In the genomic region with DNA sequence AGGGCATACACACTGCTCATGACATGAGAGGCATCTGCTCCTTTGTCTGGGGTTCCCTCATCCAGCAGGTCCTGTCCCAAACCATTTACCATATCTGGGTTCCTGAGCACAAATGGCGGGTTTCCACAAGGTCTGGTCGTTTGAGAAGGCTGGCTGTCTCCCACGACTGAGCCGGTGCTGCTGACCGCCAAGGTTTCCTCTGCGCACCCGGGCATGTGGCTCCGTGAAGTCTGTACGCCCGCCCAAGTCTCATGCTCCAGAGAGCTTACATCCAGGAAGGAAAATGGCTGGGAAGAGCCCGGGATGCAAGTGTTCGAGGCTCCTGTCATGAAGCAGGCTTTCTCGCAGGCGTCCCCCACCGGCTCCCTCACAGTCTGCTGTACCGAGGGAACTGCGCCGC, we compare ENCODE assay signal across 7 mouse cellular contexts. TPM values are rescaled to one million over a fixed set of nuclear protein-coding genes. Genes with fewer than 3 reads are reported as not detected.
A peak's percentile ranks its signal among the peaks of the same experiment; 100 is the strongest.
DNase-seq lines count a peak whose midpoint lies in the region; ATAC-seq and TF ChIP-seq lines count a peak whose summit lies in the region.

No protein-coding gene starts in this region.

- no peak overlapping the region for H3K9ac ChIP-seq in midbrain, embryonic 16.5 days (ENCODE audit: low read depth, low read length)
- H3K9ac ChIP-seq in heart, embryonic 15.5 days, result no peak overlapping the region
- peak overlapping the region; percentile 38; the same call in 1 of the 2 replicates for H3K9ac ChIP-seq in stomach, postnatal 0 days (ENCODE audit: low read length)

- peak overlapping the region; percentile 55 for H3K4me3 ChIP-seq in midbrain, embryonic 10.5 days
- no peak overlapping the region for H3K4me3 ChIP-seq in midbrain, embryonic 16.5 days (ENCODE audit: low read depth, low read length)
- peak overlapping the region; percentile 35 for H3K4me3 ChIP-seq in heart, embryonic 15.5 days
- H3K4me3 ChIP-seq in stomach, postnatal 0 days (ENCODE audit: low read depth, low read length), result peak overlapping the region; percentile 21; the same call in 1 of the 2 replicates

- H3K27me3 ChIP-seq in midbrain, embryonic 10.5 days (ENCODE audit: low read depth, poor library complexity, severe bottlenecking), result peaks cover 27% of the 10 kb centered on the region
- H3K27me3 ChIP-seq in midbrain, embryonic 16.5 days (ENCODE audit: control insufficient read depth, insufficient read depth, low read depth, low read length), result 0 out of 2 replicates have a peak, but pooled peaks cover 2% of the 10 kb centered on the region
- no peaks in the 10 kb centered on the region for H3K27me3 ChIP-seq in heart, embryonic 15.5 days
- no peaks in the 10 kb centered on the region for H3K27me3 ChIP-seq in stomach, postnatal 0 days (ENCODE audit: control insufficient read depth, insufficient read depth, low read length)

- H3K36me3 ChIP-seq in midbrain, embryonic 10.5 days, result peaks cover 24% of the 10 kb centered on the region
- no peaks in the 10 kb centered on the region for H3K36me3 ChIP-seq in midbrain, embryonic 16.5 days (ENCODE audit: control insufficient read depth, insufficient read depth, low read length)
- peaks cover 7% of the 10 kb centered on the region; the same call in 1 of the 2 replicates for H3K36me3 ChIP-seq in heart, embryonic 15.5 days
- no peaks in the 10 kb centered on the region for H3K36me3 ChIP-seq in stomach, postnatal 0 days (ENCODE audit: control insufficient read depth, insufficient read depth, low read length)

- 70% methylated on average over 18 of the region's 18 CpGs for WGBS in midbrain, embryonic 10.5 days
- 68% methylated on average over 18 of the region's 18 CpGs for WGBS in midbrain, embryonic 16.5 days
- WGBS in heart, embryonic 15.5 days, result 58% methylated on average over 18 of the region's 18 CpGs
- WGBS in stomach, postnatal 0 days, result 71% methylated on average over 18 of the region's 18 CpGs

- H3K9me3 ChIP-seq in midbrain, embryonic 10.5 days (replicated peaks), result no peaks in the 10 kb centered on the region
- no peaks in the 10 kb centered on the region for H3K9me3 ChIP-seq in midbrain, embryonic 16.5 days (replicated peaks; ENCODE audit: control insufficient read depth, low read length, poor library complexity, severe bottlenecking)
- no peaks in the 10 kb centered on the region for H3K9me3 ChIP-seq in heart, embryonic 15.5 days (replicated peaks)
- no peaks in the 10 kb centered on the region for H3K9me3 ChIP-seq in stomach, postnatal 0 days (ENCODE audit: control insufficient read depth, low read length)

- H3K4me1 ChIP-seq in midbrain, embryonic 10.5 days, result peaks cover 47% of the 10 kb centered on the region
- peaks cover 9% of the 10 kb centered on the region for H3K4me1 ChIP-seq in midbrain, embryonic 16.5 days (ENCODE audit: control insufficient read depth, insufficient read depth, low read length)
- peaks cover 17% of the 10 kb centered on the region for H3K4me1 ChIP-seq in heart, embryonic 15.5 days (replicated peaks)
- peaks cover 5% of the 10 kb centered on the region for H3K4me1 ChIP-seq in stomach, postnatal 0 days (replicated peaks; ENCODE audit: control insufficient read depth, insufficient read depth)

- no peak for TF ChIP-seq EP300 in stomach, postnatal 0 days (optimal IDR thresholded peaks at IDR 0.05)

- DNase-seq in midbrain, embryonic 10.5 days (ENCODE audit: low spot score), result no peak
- DNase-seq in liver, result peak; percentile 24
- no peak for DNase-seq in stomach, postnatal 0 days (ENCODE audit: low spot score)
- no peak for DNase-seq in left cerebral cortex, adult 9 months (ENCODE audit: low spot score in 2 of 2)
- DNase-seq in spleen, postnatal 4 days (ENCODE audit: low spot score in 2 of 2), result no peak

- peak overlapping the region; percentile 81 for H3K27ac ChIP-seq in midbrain, embryonic 10.5 days (replicated peaks)
- H3K27ac ChIP-seq in midbrain, embryonic 16.5 days (ENCODE audit: low read length), result no peak overlapping the region
- H3K27ac ChIP-seq in heart, embryonic 15.5 days, result peak overlapping the region; percentile 54
- H3K27ac ChIP-seq in stomach, postnatal 0 days (replicated peaks), result peak overlapping the region; percentile 81

- no peak overlapping the region; the same call in 1 of the 2 replicates for H3K4me2 ChIP-seq in midbrain, embryonic 16.5 days (ENCODE audit: low read length)
- peak overlapping the region; percentile 63 for H3K4me2 ChIP-seq in heart, embryonic 15.5 days
- H3K4me2 ChIP-seq in stomach, postnatal 0 days (replicated peaks; ENCODE audit: low read depth), result peak overlapping the region; percentile 49

- no peak for ATAC-seq in midbrain, embryonic 16.5 days
- ATAC-seq in heart, embryonic 15.5 days (replicated peaks; ENCODE audit: insufficient number of reproducible peaks, insufficient read depth, low FRiP score, low read depth), result no peak
- no peak for ATAC-seq in stomach, postnatal 0 days (ENCODE audit: low FRiP score, low TSS enrichment)

- TF ChIP-seq CTCF in stomach, postnatal 0 days (IDR thresholded peaks at IDR 0.05; ENCODE audit: low read depth), result no peak

RNA-seq across cellular contexts. Expression of a gene that starts 53.2 kb away (rescaled TPM):
- polyA plus RNA-seq in midbrain, embryonic 10.5 days (2016; fragmentation: Nextera tagmentation; extraction: Ambion mirVana), result 0.58 TPM in 1 of 2 replicates, not detected in the other
- not detected in 2 replicates for polyA plus RNA-seq in midbrain, embryonic 16.5 days (2015; fragmentation: Nextera tagmentation; extraction: Ambion mirVana)
- polyA plus RNA-seq in heart, embryonic 15.5 days (2015; fragmentation: Nextera tagmentation; extraction: Ambion mirVana), result 0.71 TPM in 1 of 2 replicates, not detected in the other
- polyA plus RNA-seq in stomach, postnatal 0 days (2015; fragmentation: Nextera tagmentation; extraction: Ambion mirVana), result 2.0 and 3.9 TPM in 2 replicates

RNA-seq across cellular contexts. Expression of a gene that starts 53.7 kb away (rescaled TPM):
- 69.0 and 73.3 TPM in 2 replicates for polyA plus RNA-seq in midbrain, embryonic 10.5 days (2016; fragmentation: Nextera tagmentation; extraction: Ambion mirVana)
- polyA plus RNA-seq in midbrain, embryonic 16.5 days (2015; fragmentation: Nextera tagmentation; extraction: Ambion mirVana), result 61.6 and 61.7 TPM in 2 replicates
- polyA plus RNA-seq in heart, embryonic 15.5 days (2015; fragmentation: Nextera tagmentation; extraction: Ambion mirVana), result 62.7 and 69.4 TPM in 2 replicates
- 70.7 and 73.9 TPM in 2 replicates for polyA plus RNA-seq in stomach, postnatal 0 days (2015; fragmentation: Nextera tagmentation; extraction: Ambion mirVana)
